Mouse (Mus musculus) layer of hippocampus, adult 6 months (tissue): Measurements from ENCODE around the gene Skint11. TPM values are rescaled to one million over a fixed set of nuclear protein-coding genes. Genes with fewer than 3 reads are reported as not detected.

Experiments
- long read RNA-seq, 2 experiments: library from polyadenylated mRNA; unstranded; transcript quantifications; one replicate each; pipeline ENCODE4 v2.0.0; 2019 to 2020
- polyA plus RNA-seq: library from polyadenylated mRNA; unstranded; fragments of <200 nt; fragmentation: Nextera tagmentation; gene quantifications from 2 replicates; pipeline ENCODE4 v1.2.3, GENCODE M21; 2021

Skint11 gene
- polyA plus RNA-seq: not detected in 2 replicates
- long read RNA-seq, experiment 1: 0 reads
- long read RNA-seq, experiment 2: 0 reads

GRCm38 (mm10) chr4:114163084-114163483 is at the start of gene Skint11:
TSS of gene Skint11 (plus strand) at chr4:114163384.

Other genes starting within 250 kb of the Skint11 start
- gene Skint5, start 163.9 kb upstream of the Skint11 start, polyA plus RNA-seq: not detected in 2 replicates
- 0.13 and 0.25 TPM in 2 replicates for gene Trabd2b, start 243.3 kb downstream of the Skint11 start, polyA plus RNA-seq